9 mouse cellular contexts compared by ENCODE assay signal in the genomic region with DNA sequence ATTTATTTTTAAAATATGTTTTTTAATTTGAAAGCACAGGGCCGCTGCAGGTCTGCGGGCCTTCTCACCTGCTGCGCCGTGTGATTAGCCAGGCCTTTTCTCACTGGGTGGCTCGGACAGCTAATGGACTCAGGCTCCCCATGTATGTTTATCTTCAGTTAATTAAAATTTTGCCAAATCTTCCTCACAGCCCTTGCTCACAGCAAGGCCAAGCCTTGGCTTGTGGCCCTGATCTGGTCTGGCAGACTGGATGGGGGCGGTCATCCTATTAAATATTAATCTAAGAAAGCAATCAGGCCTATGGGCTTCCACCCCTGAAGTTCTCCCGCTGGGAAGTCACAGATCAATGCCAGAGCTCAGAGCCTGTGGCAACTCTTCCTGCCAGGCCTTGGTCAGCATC.
DNase-seq lines count a peak whose midpoint lies in the region; ATAC-seq and TF ChIP-seq lines count a peak whose summit lies in the region.
"Had no signal": no experiment of that assay in that cellular context is flagged by ENCODE, and none has a peak within 500 bp of the region (broad histone marks: within the 10 kb centered on the region; RNA-seq: fewer than 3 reads in every experiment).

No protein-coding gene starts in this region.

- H3K4me2 ChIP-seq in hindbrain, postnatal 0 days (ENCODE audit: low read depth, low read length): no peak overlapping the region
- no peak overlapping the region for H3K4me2 ChIP-seq in hindbrain, embryonic 11.5 days (replicated peaks; ENCODE audit: low read depth, low read length)
- H3K4me2 ChIP-seq in liver, embryonic 14.5 days (ENCODE audit: low read depth): no peak overlapping the region

- TF ChIP-seq CTCF in hindbrain, postnatal 0 days (IDR thresholded peaks at IDR 0.05; ENCODE audit: low read depth): no peak
- no peak for TF ChIP-seq CTCF in liver, embryonic 14.5 days (IDR thresholded peaks at IDR 0.05; ENCODE audit: low read depth)

- peak; percentile 81 for ATAC-seq in hindbrain, postnatal 0 days
- ATAC-seq in hindbrain, embryonic 11.5 days (ENCODE audit: low FRiP score): no peak
- ATAC-seq in cerebellum, adult (ENCODE audit: insufficient number of reproducible peaks, low FRiP score, low TSS enrichment): peak; percentile 87
- ATAC-seq in liver, embryonic 14.5 days (ENCODE audit: insufficient read depth): peak; percentile 61; the same call in 1 of the 2 replicates
- ATAC-seq in inflammation-experienced regulatory T-cells, adult 6 months: no peak

- H3K27me3 ChIP-seq in hindbrain, postnatal 0 days (ENCODE audit: insufficient read depth, low read length): no peaks in the 10 kb centered on the region
- H3K27me3 ChIP-seq in hindbrain, embryonic 11.5 days (ENCODE audit: control insufficient read depth, insufficient read depth, low read length): no peaks in the 10 kb centered on the region
- H3K27me3 ChIP-seq in liver, embryonic 14.5 days (ENCODE audit: control insufficient read depth, insufficient read depth, low read length): no peaks in the 10 kb centered on the region

- no peak for TF ChIP-seq EP300 in liver, embryonic 14.5 days (IDR thresholded peaks at IDR 0.05; ENCODE audit: low read depth)

- peak; percentile 78 for DNase-seq in hindbrain, postnatal 0 days (ENCODE audit: low spot score)
- no peak for DNase-seq in hindbrain, embryonic 11.5 days (ENCODE audit: low spot score)
- DNase-seq in kidney, adult 18-20 months: peak; percentile 68
- no peak for DNase-seq in liver, embryonic 14.5 days (ENCODE audit: low read depth in 3 of 3, low spot score in 3 of 3)
- no peak for DNase-seq in gastrocnemius, adult 18-20 months (ENCODE audit: low spot score)
- DNase-seq in spleen, postnatal 36 days (ENCODE audit: low spot score in 2 of 2): no peak
- DNase-seq: thymus, adult 18-20 months had no signal

- H3K9me3 ChIP-seq in hindbrain, postnatal 0 days (ENCODE audit: low read length): no peaks in the 10 kb centered on the region
- H3K9me3 ChIP-seq in hindbrain, embryonic 11.5 days (ENCODE audit: control insufficient read depth, low read length): no peaks in the 10 kb centered on the region
- H3K9me3 ChIP-seq in liver, embryonic 14.5 days (ENCODE audit: control insufficient read depth, low read length): no peaks in the 10 kb centered on the region

- 53% methylated on average over 7 of the region's 7 CpGs for WGBS in hindbrain, postnatal 0 days
- WGBS in hindbrain, embryonic 11.5 days: 78% methylated on average over 7 of the region's 7 CpGs
- WGBS in liver, embryonic 14.5 days (ENCODE audit: insufficient replicate concordance): 66% methylated on average over 7 of the region's 7 CpGs

- H3K9ac ChIP-seq in hindbrain, postnatal 0 days (replicated peaks; ENCODE audit: low read length): no peak overlapping the region
- H3K9ac ChIP-seq in hindbrain, embryonic 11.5 days (ENCODE audit: low read depth, low read length): no peak overlapping the region
- H3K9ac ChIP-seq in liver, embryonic 14.5 days (replicated peaks): no peak overlapping the region

- no peak overlapping the region for H3K27ac ChIP-seq in hindbrain, postnatal 0 days
- H3K27ac ChIP-seq in hindbrain, embryonic 11.5 days (ENCODE audit: low read depth, low read length): no peak overlapping the region
- H3K27ac ChIP-seq in liver, embryonic 14.5 days: no peak overlapping the region

- no peaks in the 10 kb centered on the region for H3K4me1 ChIP-seq in hindbrain, postnatal 0 days (ENCODE audit: insufficient read depth, low read length)
- no peaks in the 10 kb centered on the region for H3K4me1 ChIP-seq in hindbrain, embryonic 11.5 days (replicated peaks; ENCODE audit: control insufficient read depth, insufficient read depth, low read length)
- peaks cover 0 to 15% of the 10 kb centered on the region in 2 experiments; a peak in 2 of 4 replicates for H3K4me1 ChIP-seq in liver, embryonic 14.5 days (replicated peaks; ENCODE audit: control insufficient read depth in 2 of 2, insufficient read depth in 2 of 2, low read length in 1 of 2)

- H3K4me3 ChIP-seq in hindbrain, postnatal 0 days (ENCODE audit: low read length): no peak overlapping the region
- H3K4me3 ChIP-seq in hindbrain, embryonic 11.5 days (ENCODE audit: low read depth, low read length): no peak overlapping the region
- no peak overlapping the region for H3K4me3 ChIP-seq in liver, embryonic 14.5 days (ENCODE audit: insufficient read depth in 1 of 2, low read depth in 2 of 2, low read length in 2 of 2)

- H3K36me3 ChIP-seq in hindbrain, postnatal 0 days (ENCODE audit: insufficient read depth, low read length): no peaks in the 10 kb centered on the region
- H3K36me3 ChIP-seq in hindbrain, embryonic 11.5 days (ENCODE audit: control insufficient read depth, insufficient read depth, low read length): no peaks in the 10 kb centered on the region
- H3K36me3 ChIP-seq in liver, embryonic 14.5 days (replicated peaks; ENCODE audit: control insufficient read depth, insufficient read depth, low read depth): no peaks in the 10 kb centered on the region

Comparison
In these comparisons a context has a peak if more than half of its experiments do, and no peak if none do; other contexts are left out.
1. ATAC-seq: peak in hindbrain, postnatal 0 days (single experiment), cerebellum, adult (single experiment) and liver, embryonic 14.5 days (single experiment); none in hindbrain, embryonic 11.5 days (single experiment) and inflammation-experienced regulatory T-cells, adult 6 months (single experiment).
2. DNase-seq: peak in hindbrain, postnatal 0 days (single experiment) and kidney, adult 18-20 months (single experiment); none in hindbrain, embryonic 11.5 days (single experiment), liver, embryonic 14.5 days (0 of 3), gastrocnemius, adult 18-20 months (single experiment) and spleen, postnatal 36 days (0 of 2).